Mouse (Mus musculus): Measurements from ENCODE around the gene Rin2.

- TF ChIP-seq CTCF (IDR thresholded peaks at IDR 0.05; ENCODE audit: low read depth) = no peak
- no peak for TF ChIP-seq EP300 (IDR thresholded peaks at IDR 0.05; ENCODE audit: low read depth)
These were observed 68.0 kb downstream of the Rin2 start for GRCm38 (mm10) chr2:145742795-145743710.
